In the genomic region with DNA sequence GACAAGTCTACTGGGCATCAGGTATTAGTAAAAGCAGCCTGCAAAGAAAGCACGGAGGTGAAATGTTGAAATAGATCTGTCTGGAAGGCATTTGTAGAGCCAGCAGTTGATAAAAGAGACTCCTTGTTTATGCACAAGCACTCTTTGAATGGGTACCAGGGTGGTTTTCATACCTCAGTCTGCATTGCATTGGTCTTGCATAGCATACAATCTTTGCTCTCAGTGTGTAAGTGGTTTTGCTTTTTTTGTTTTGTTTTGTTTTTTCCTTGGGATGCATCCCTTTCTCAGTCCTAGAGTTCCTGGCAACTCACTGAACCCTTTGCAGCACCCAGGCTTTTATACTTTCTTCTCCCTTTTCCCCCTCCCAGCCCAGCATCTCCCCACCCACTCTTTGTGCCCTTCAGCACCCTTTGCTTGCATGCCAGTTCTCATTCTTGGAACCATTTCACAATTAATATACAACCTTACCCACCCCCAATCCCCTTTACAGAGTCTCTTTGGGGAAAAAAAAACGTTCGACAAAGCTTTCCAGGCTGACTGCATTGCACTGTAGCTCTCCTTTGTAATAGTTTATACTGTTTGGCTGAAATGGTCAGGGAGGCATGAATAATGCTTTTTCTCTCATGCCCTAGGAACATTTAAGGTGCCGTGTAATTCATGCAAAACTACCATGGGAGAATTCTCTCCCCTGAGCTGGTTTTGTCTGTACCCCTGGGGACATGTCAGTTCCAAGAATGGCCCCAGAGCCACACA, we compare ENCODE assay signal across 13 mouse cellular contexts.
A peak's percentile ranks its signal among the peaks of the same experiment; 100 is the strongest.
DNase-seq lines count a peak whose midpoint lies in the region; ATAC-seq lines count a peak whose summit lies in the region.
"Had no signal": no experiment of that assay in that cellular context is flagged by ENCODE, and none has a peak within 500 bp of the region (broad histone marks: within the 10 kb centered on the region; RNA-seq: fewer than 3 reads in every experiment).

No protein-coding gene starts in this region.

- H3K36me3 ChIP-seq in forebrain, embryonic 15.5 days: no peaks in the 10 kb centered on the region
- H3K36me3 ChIP-seq in midbrain, embryonic 10.5 days: no peaks in the 10 kb centered on the region
- no peaks in the 10 kb centered on the region for H3K36me3 ChIP-seq in neural tube, embryonic 15.5 days
- H3K36me3 ChIP-seq: heart, embryonic 10.5 days; limb, embryonic 13.5 days had no signal

- WGBS in forebrain, embryonic 15.5 days: 6% methylated on average over 4 of the region's 4 CpGs
- 48% methylated on average over 4 of the region's 4 CpGs for WGBS in midbrain, embryonic 10.5 days
- WGBS in neural tube, embryonic 15.5 days: 9% methylated on average over 4 of the region's 4 CpGs

- DNase-seq in retina, postnatal 1 day: peak; percentile 11
- DNase-seq in retina, embryonic 14.5 days (ENCODE audit: low spot score): no peak
- peak; percentile 17 for DNase-seq in midbrain, embryonic 10.5 days (ENCODE audit: low spot score)
- DNase-seq in right cerebral cortex, postnatal 14 days: no peak
- DNase-seq in spleen, adult 18-20 months: no peak
- DNase-seq in ovary, postnatal 14 days (ENCODE audit: low spot score): no peak
- DNase-seq: cerebellum, adult 2 months; heart, postnatal 36 days; lung, adult 2 months had no signal

- H3K4me2 ChIP-seq in forebrain, embryonic 15.5 days (replicated peaks): no peak overlapping the region
- H3K4me2 ChIP-seq in neural tube, embryonic 15.5 days: no peak overlapping the region
- H3K4me2 ChIP-seq: limb, embryonic 13.5 days had no signal

- H3K4me3 ChIP-seq in forebrain, embryonic 15.5 days: no peak overlapping the region
- H3K4me3 ChIP-seq in midbrain, embryonic 10.5 days: no peak overlapping the region
- H3K4me3 ChIP-seq in neural tube, embryonic 15.5 days (replicated peaks): no peak overlapping the region
- H3K4me3 ChIP-seq: heart, embryonic 10.5 days; limb, embryonic 13.5 days had no signal

- peak; percentile 85 for ATAC-seq in forebrain, embryonic 15.5 days (replicated peaks)
- peak; percentile 66 for ATAC-seq in neural tube, embryonic 15.5 days (ENCODE audit: low FRiP score)

- H3K9ac ChIP-seq in forebrain, embryonic 15.5 days (replicated peaks): no peak overlapping the region
- H3K9ac ChIP-seq in neural tube, embryonic 15.5 days (replicated peaks): no peak overlapping the region
- H3K9ac ChIP-seq: limb, embryonic 13.5 days had no signal

- no peaks in the 10 kb centered on the region for H3K27me3 ChIP-seq in forebrain, embryonic 15.5 days
- H3K27me3 ChIP-seq in midbrain, embryonic 10.5 days (ENCODE audit: low read depth, poor library complexity, severe bottlenecking): no peaks in the 10 kb centered on the region
- H3K27me3 ChIP-seq in neural tube, embryonic 15.5 days (replicated peaks): no peaks in the 10 kb centered on the region
- H3K27me3 ChIP-seq: limb, embryonic 13.5 days had no signal

- H3K9me3 ChIP-seq in forebrain, embryonic 15.5 days: no peaks in the 10 kb centered on the region
- no peaks in the 10 kb centered on the region for H3K9me3 ChIP-seq in midbrain, embryonic 10.5 days (replicated peaks)
- H3K9me3 ChIP-seq in neural tube, embryonic 15.5 days (replicated peaks): no peaks in the 10 kb centered on the region
- H3K9me3 ChIP-seq: heart, embryonic 10.5 days; limb, embryonic 13.5 days had no signal

- peak overlapping the region; percentile 46; the same call in 1 of the 2 replicates for H3K27ac ChIP-seq in forebrain, embryonic 15.5 days (replicated peaks)
- H3K27ac ChIP-seq in midbrain, embryonic 10.5 days (replicated peaks): peak overlapping the region; percentile 75
- H3K27ac ChIP-seq in neural tube, embryonic 15.5 days (replicated peaks): peak overlapping the region; percentile 6; the same call in 1 of the 2 replicates
- H3K27ac ChIP-seq: heart, embryonic 10.5 days; limb, embryonic 13.5 days had no signal

- peaks cover 10% of the 10 kb centered on the region for H3K4me1 ChIP-seq in forebrain, embryonic 15.5 days
- peaks cover 17% of the 10 kb centered on the region for H3K4me1 ChIP-seq in midbrain, embryonic 10.5 days
- H3K4me1 ChIP-seq in neural tube, embryonic 15.5 days: peaks cover 7% of the 10 kb centered on the region
- H3K4me1 ChIP-seq: limb, embryonic 13.5 days had no signal

Comparison
In these comparisons a context has a peak if more than half of its experiments do, and no peak if none do; other contexts are left out.
1. DNase-seq: peak in retina, postnatal 1 day (single experiment) and midbrain, embryonic 10.5 days (single experiment); none in retina, embryonic 14.5 days (single experiment), right cerebral cortex, postnatal 14 days (single experiment), spleen, adult 18-20 months (0 of 2) and ovary, postnatal 14 days (single experiment).
2. H3K27ac ChIP-seq: peak in every context shown above with its lines; median percentile 75 in midbrain, embryonic 10.5 days; 46 in forebrain, embryonic 15.5 days; 6 in neural tube, embryonic 15.5 days.